In the genomic region with DNA sequence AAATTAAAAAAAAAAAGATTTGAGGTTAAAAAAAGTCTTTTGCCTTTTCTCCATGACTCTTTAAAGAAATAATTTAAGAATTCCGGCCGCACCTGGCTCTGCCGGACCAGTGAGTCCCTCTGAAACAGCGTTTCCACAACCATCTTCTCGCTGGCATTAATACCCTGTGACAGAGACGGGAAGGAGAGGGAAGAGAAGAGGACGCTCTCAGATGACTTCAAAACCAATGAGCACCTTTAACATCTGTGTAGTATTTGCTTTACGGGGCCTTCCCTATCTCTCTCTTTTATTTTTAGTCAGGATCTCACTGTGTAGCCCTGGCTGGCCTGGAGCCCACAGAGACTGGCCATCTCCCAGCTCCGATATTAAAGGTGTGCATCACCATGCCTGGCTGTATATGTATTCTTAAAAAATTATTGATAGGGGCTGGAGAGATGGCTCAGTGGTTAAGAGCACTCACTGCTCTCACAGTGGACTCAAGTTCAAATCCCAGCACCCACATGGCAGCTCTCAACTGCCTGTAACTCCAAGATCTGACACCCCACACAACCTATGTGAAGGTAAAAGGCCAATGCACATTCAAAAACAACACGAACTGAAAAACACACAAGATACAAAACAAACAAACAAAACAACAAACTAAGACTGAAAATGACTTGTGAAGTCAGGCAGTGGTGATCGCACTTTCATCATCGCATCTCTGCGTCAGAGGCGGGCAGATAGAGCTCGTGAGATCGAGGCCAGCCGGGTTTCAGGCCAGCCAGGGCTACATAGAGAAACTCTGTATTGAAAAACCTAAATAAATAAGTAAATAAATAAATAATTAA, we compare ENCODE assay signal across 31 mouse cellular contexts.
"Had no signal": no experiment of that assay in that cellular context is flagged by ENCODE, and none has a peak within 500 bp of the region (broad histone marks: within the 10 kb centered on the region; RNA-seq: fewer than 3 reads in every experiment).

No protein-coding gene starts in this region.

- H3K27me3 ChIP-seq: limb, embryonic 12.5 days; limb, embryonic 13.5 days; limb, embryonic 15.5 days; liver, embryonic 12.5 days; liver, embryonic 13.5 days; liver, embryonic 15.5 days; lung, embryonic 15.5 days; megakaryocyte, embryonic 14.5 days; midbrain, embryonic 12.5 days; midbrain, embryonic 13.5 days; midbrain, embryonic 15.5 days had no signal

- DNase-seq: left cerebral cortex, postnatal 4 days; liver; liver, embryonic 13.5 days; liver, postnatal 0 days; lung, adult 18-20 months; lung, adult 2 months; lung, embryonic 14.5 days; lung, postnatal 10 days; lung, postnatal 14 days; lung, postnatal 36 days; lung, postnatal 4 days; midbrain, embryonic 14.5 days had no signal

- H3K9me3 ChIP-seq: limb, embryonic 10.5 days; limb, embryonic 12.5 days; limb, embryonic 13.5 days; limb, embryonic 15.5 days; liver, embryonic 12.5 days; liver, embryonic 13.5 days; liver, embryonic 15.5 days; lung, embryonic 15.5 days; megakaryocyte, embryonic 14.5 days; midbrain, embryonic 10.5 days; midbrain, embryonic 12.5 days; midbrain, embryonic 13.5 days; midbrain, embryonic 15.5 days had no signal

- H3K4me1 ChIP-seq: limb, embryonic 10.5 days; limb, embryonic 12.5 days; limb, embryonic 13.5 days; limb, embryonic 15.5 days; liver, embryonic 12.5 days; liver, embryonic 13.5 days; liver, embryonic 15.5 days; lung, embryonic 15.5 days; megakaryocyte, embryonic 14.5 days; midbrain, embryonic 10.5 days; midbrain, embryonic 12.5 days; midbrain, embryonic 13.5 days; midbrain, embryonic 15.5 days had no signal

- H3K27ac ChIP-seq: left cerebral cortex, adult 2 months; limb, embryonic 10.5 days; limb, embryonic 12.5 days; limb, embryonic 13.5 days; limb, embryonic 15.5 days; liver, embryonic 12.5 days; liver, embryonic 13.5 days; liver, embryonic 14.5 days; liver, embryonic 15.5 days; lung, embryonic 15.5 days; macrophage; midbrain, embryonic 10.5 days; midbrain, embryonic 12.5 days; midbrain, embryonic 13.5 days; midbrain, embryonic 15.5 days had no signal

- H3K4me3 ChIP-seq: left cerebral cortex, adult 2 months; limb, embryonic 10.5 days; limb, embryonic 12.5 days; limb, embryonic 13.5 days; limb, embryonic 15.5 days; liver, embryonic 12.5 days; liver, embryonic 13.5 days; liver, embryonic 15.5 days; lung, embryonic 15.5 days; megakaryocyte, embryonic 14.5 days; midbrain, embryonic 10.5 days; midbrain, embryonic 12.5 days; midbrain, embryonic 13.5 days; midbrain, embryonic 15.5 days; myocyte had no signal

- H3K9ac ChIP-seq: limb, embryonic 12.5 days; limb, embryonic 13.5 days; limb, embryonic 15.5 days; liver, embryonic 12.5 days; liver, embryonic 13.5 days; liver, embryonic 14.5 days; liver, embryonic 15.5 days; liver, postnatal 0 days; lung, embryonic 14.5 days; lung, embryonic 15.5 days; midbrain, embryonic 12.5 days; midbrain, embryonic 13.5 days; midbrain, embryonic 15.5 days had no signal

- ATAC-seq: liver, embryonic 12.5 days; liver, postnatal 0 days; lung, postnatal 0 days; midbrain, embryonic 13.5 days; midbrain, embryonic 15.5 days; midbrain, embryonic 16.5 days had no signal

- H3K4me2 ChIP-seq: limb, embryonic 12.5 days; limb, embryonic 13.5 days; limb, embryonic 15.5 days; liver, embryonic 11.5 days; liver, embryonic 12.5 days; liver, embryonic 13.5 days; liver, embryonic 15.5 days; lung, embryonic 14.5 days; lung, embryonic 15.5 days; midbrain, embryonic 12.5 days; midbrain, embryonic 13.5 days; midbrain, embryonic 15.5 days had no signal
